Comparison of ENCODE assay signal across 10 mouse cellular contexts in the genomic region with DNA sequence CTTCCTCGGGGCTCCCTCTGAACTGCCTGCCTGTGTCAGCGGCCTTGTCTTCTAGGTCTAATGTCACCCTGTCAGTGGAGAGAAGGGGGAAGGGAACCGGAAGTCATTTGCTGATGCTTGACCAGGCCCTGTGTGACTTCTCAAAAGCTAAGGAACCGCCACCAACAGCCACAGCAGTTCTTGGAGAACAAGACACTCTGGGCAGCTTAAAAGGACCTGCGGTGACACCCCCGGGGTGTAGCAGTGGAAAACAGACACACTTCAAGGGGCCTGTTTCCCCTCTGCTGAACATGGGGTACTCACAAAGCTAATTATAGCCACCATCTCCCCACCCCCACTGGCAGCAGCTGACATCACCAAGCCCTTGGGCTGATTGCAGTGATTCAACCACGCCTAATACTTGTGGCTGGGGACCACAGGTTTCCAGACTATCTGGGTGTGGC. TPM values are rescaled to one million over a fixed set of nuclear protein-coding genes. Genes with fewer than 3 reads are reported as not detected.
DNase-seq lines count a peak whose midpoint lies in the region; ATAC-seq lines count a peak whose summit lies in the region.
"Had no signal": no experiment of that assay in that cellular context is flagged by ENCODE, and none has a peak within 500 bp of the region (broad histone marks: within the 10 kb centered on the region; RNA-seq: fewer than 3 reads in every experiment).

No protein-coding gene starts in this region.

- ATAC-seq in hindbrain, embryonic 11.5 days (ENCODE audit: low FRiP score), result no peak
- ATAC-seq in heart, embryonic 13.5 days (ENCODE audit: extremely low read depth, insufficient number of reproducible peaks, low FRiP score, low TSS enrichment), result peak; percentile 45; the same call in 1 of the 2 replicates
- ATAC-seq: forebrain, embryonic 14.5 days had no signal

- no peak for DNase-seq in hindbrain, embryonic 10.5 days (ENCODE audit: low spot score)
- DNase-seq in hindbrain, embryonic 11.5 days (ENCODE audit: low spot score), result no peak
- DNase-seq in lung, postnatal 4 days, result peak; percentile 41 to 55
- DNase-seq in thymus, postnatal 25 days, result peak; percentile 43
- DNase-seq in right cerebral cortex, adult 18-20 months, result no peak
- no peak for DNase-seq in left cerebral cortex, postnatal 36 days (ENCODE audit: low spot score in 2 of 2)
- no peak for DNase-seq in adrenal gland, adult 2 months

- peaks cover 4% of the 10 kb centered on the region; the same call in 1 of the 2 replicates for H3K27me3 ChIP-seq in hindbrain, embryonic 10.5 days (ENCODE audit: insufficient read depth, poor library complexity, severe bottlenecking)
- H3K27me3 ChIP-seq in hindbrain, embryonic 11.5 days (ENCODE audit: control insufficient read depth, insufficient read depth, low read length), result no peaks in the 10 kb centered on the region
- no peaks in the 10 kb centered on the region for H3K27me3 ChIP-seq in heart, embryonic 13.5 days (replicated peaks)
- H3K27me3 ChIP-seq: stomach, embryonic 15.5 days had no signal

- H3K4me2 ChIP-seq in hindbrain, embryonic 11.5 days (replicated peaks; ENCODE audit: low read depth, low read length), result no peak overlapping the region
- peak overlapping the region; percentile 14 for H3K4me2 ChIP-seq in heart, embryonic 13.5 days
- H3K4me2 ChIP-seq: stomach, embryonic 15.5 days had no signal

- no peak overlapping the region for H3K9ac ChIP-seq in hindbrain, embryonic 11.5 days (ENCODE audit: low read depth, low read length)
- H3K9ac ChIP-seq in heart, embryonic 13.5 days, result peak overlapping the region; percentile 62
- H3K9ac ChIP-seq: stomach, embryonic 15.5 days had no signal

- peaks cover 17% of the 10 kb centered on the region for H3K4me1 ChIP-seq in hindbrain, embryonic 10.5 days (replicated peaks)
- no peaks in the 10 kb centered on the region; the same call in 1 of the 2 replicates for H3K4me1 ChIP-seq in hindbrain, embryonic 11.5 days (replicated peaks; ENCODE audit: control insufficient read depth, insufficient read depth, low read length)
- peaks cover 85% of the 10 kb centered on the region for H3K4me1 ChIP-seq in heart, embryonic 13.5 days

- H3K9me3 ChIP-seq in hindbrain, embryonic 10.5 days, result no peaks in the 10 kb centered on the region
- H3K9me3 ChIP-seq in hindbrain, embryonic 11.5 days (ENCODE audit: control insufficient read depth, low read length), result no peaks in the 10 kb centered on the region
- no peaks in the 10 kb centered on the region for H3K9me3 ChIP-seq in heart, embryonic 13.5 days
- H3K9me3 ChIP-seq: stomach, embryonic 15.5 days had no signal

- intact Hi-C loops in left cerebral cortex, postnatal 36 days (cut with DNase I), result no loop called here

- WGBS in hindbrain, embryonic 10.5 days, result 52% methylated on average over 7 of the region's 7 CpGs
- WGBS in hindbrain, embryonic 11.5 days, result 58% methylated on average over 7 of the region's 7 CpGs
- 16% methylated on average over 7 of the region's 7 CpGs for WGBS in heart, embryonic 13.5 days

- 0 out of 2 replicates have a peak overlapping the region, but pooled peaks have one; percentile 1 for H3K27ac ChIP-seq in hindbrain, embryonic 10.5 days
- no peak overlapping the region for H3K27ac ChIP-seq in hindbrain, embryonic 11.5 days (ENCODE audit: low read depth, low read length)
- peak overlapping the region; percentile 82 for H3K27ac ChIP-seq in heart, embryonic 13.5 days (replicated peaks)
- H3K27ac ChIP-seq: stomach, embryonic 15.5 days had no signal

- no peak overlapping the region for H3K4me3 ChIP-seq in hindbrain, embryonic 10.5 days
- H3K4me3 ChIP-seq in hindbrain, embryonic 11.5 days (ENCODE audit: low read depth, low read length), result no peak overlapping the region
- H3K4me3 ChIP-seq in heart, embryonic 13.5 days, result no peak overlapping the region
- H3K4me3 ChIP-seq: stomach, embryonic 15.5 days had no signal

- no peaks in the 10 kb centered on the region for H3K36me3 ChIP-seq in hindbrain, embryonic 10.5 days
- no peaks in the 10 kb centered on the region for H3K36me3 ChIP-seq in hindbrain, embryonic 11.5 days (ENCODE audit: control insufficient read depth, insufficient read depth, low read length)
- H3K36me3 ChIP-seq in heart, embryonic 13.5 days, result no peaks in the 10 kb centered on the region
- H3K36me3 ChIP-seq: stomach, embryonic 15.5 days had no signal

RNA-seq across cellular contexts. Expression of a gene that starts 56.3 kb away (rescaled TPM):
- 7.3 and 8.5 TPM in 2 replicates for polyA plus RNA-seq in hindbrain, embryonic 10.5 days (2016; fragmentation: Nextera tagmentation; extraction: Ambion mirVana)
- 12.0 and 13.7 TPM in 2 replicates for polyA plus RNA-seq in hindbrain, embryonic 11.5 days (2014; fragmentation: Nextera tagmentation; extraction: Ambion mirVana)
- 8.5 and 9.3 TPM in 2 replicates for polyA plus RNA-seq in heart, embryonic 13.5 days (2015; fragmentation: Nextera tagmentation; extraction: Ambion mirVana)
- total RNA-seq in left cerebral cortex, postnatal 36 days (2021), result 10 to 100 TPM; 22.5 to 22.6 TPM
- 1 to 10 TPM; 1.9 to 2.5 TPM for total RNA-seq in adrenal gland, adult 2 months (2021)
- polyA plus RNA-seq in adrenal gland, adult 2 months (2012; rRNA removed), result 1.1 and 2.1 TPM in 2 replicates

Comparison
In these comparisons a context has a peak if more than half of its experiments do, and no peak if none do; other contexts are left out.
1. DNase-seq: peak in lung, postnatal 4 days (2 of 2) and thymus, postnatal 25 days (single experiment); none in hindbrain, embryonic 10.5 days (single experiment), hindbrain, embryonic 11.5 days (single experiment), right cerebral cortex, adult 18-20 months (single experiment), left cerebral cortex, postnatal 36 days (0 of 2) and adrenal gland, adult 2 months (single experiment).